Mouse (Mus musculus) urinary bladder, postnatal 36 days (tissue): ENCODE results near the gene Gm4792.

ENCODE experiments used
- DNase-seq, 2 experiments: peaks; one replicate each; pipeline ENCODE4 v3.0.0; 2022; ENCODE audit warnings: low spot score in 2 of 2, mixed read lengths in 1 of 2

Gm4792 gene

GRCm38 (mm10) chr10:94298471-94298870 lies at the start of gene Gm4792:
TSS of gene Gm4792 (minus strand) at chr10:94298703.
- no peak for DNase-seq

GRCm38 (mm10) chr10:94347959-94348358 lies 49.5 kb upstream of the Gm4792 start:
- DNase-seq = no peak

GRCm38 (mm10) chr10:94347296-94347695 lies 48.8 kb upstream of the Gm4792 start:
- DNase-seq = no peak

- DNase-seq = no peak
These were observed 48.1 kb upstream of the Gm4792 start for GRCm38 (mm10) chr10:94346596-94346995.

- no peak for DNase-seq
These were observed 47.2 kb upstream of the Gm4792 start for GRCm38 (mm10) chr10:94345509-94346252.

GRCm38 (mm10) chr10:94344631-94345417 lies 46.3 kb upstream of the Gm4792 start:
- DNase-seq = no peak

GRCm38 (mm10) chr10:94343581-94343980 lies 45.1 kb upstream of the Gm4792 start:
- no peak for DNase-seq

GRCm38 (mm10) chr10:94342256-94342655 lies 43.8 kb upstream of the Gm4792 start:
- no peak for DNase-seq

GRCm38 (mm10) chr10:94341501-94341900 lies 43.0 kb upstream of the Gm4792 start:
- no peak for DNase-seq

GRCm38 (mm10) chr10:94336071-94336470 lies 37.6 kb upstream of the Gm4792 start:
- DNase-seq = no peak

- DNase-seq = no peak
These were observed 36.5 kb upstream of the Gm4792 start for GRCm38 (mm10) chr10:94335047-94335446.

- no peak for DNase-seq
These were observed 34.8 kb upstream of the Gm4792 start for GRCm38 (mm10) chr10:94333328-94333727.

- DNase-seq = no peak
These were observed 34.0 kb upstream of the Gm4792 start for GRCm38 (mm10) chr10:94332358-94333137.

GRCm38 (mm10) chr10:94329962-94330361 lies 31.5 kb upstream of the Gm4792 start:
- no peak for DNase-seq

- DNase-seq = no peak
These were observed 20.1 kb upstream of the Gm4792 start for GRCm38 (mm10) chr10:94318574-94318973.

GRCm38 (mm10) chr10:94313146-94313545 lies 14.6 kb upstream of the Gm4792 start:
- DNase-seq = no peak

- DNase-seq = no peak
These were observed 13.7 kb upstream of the Gm4792 start for GRCm38 (mm10) chr10:94312007-94312715.

GRCm38 (mm10) chr10:94311511-94312006 lies 13.1 kb upstream of the Gm4792 start, which contains the start of gene Tmcc3:
TSS of gene Tmcc3 (plus strand) at chr10:94311949.
- DNase-seq = no peak

- no peak for DNase-seq
These were observed 12.2 kb upstream of the Gm4792 start for GRCm38 (mm10) chr10:94310499-94311267.

- no peak for DNase-seq
These were observed 7.0 kb upstream of the Gm4792 start for GRCm38 (mm10) chr10:94305526-94305925.
